18 mouse cellular contexts compared by ENCODE assay signal in genomic region chr7:139092676-139093075, GRCm38 (mm10). TPM values are rescaled to one million over a fixed set of nuclear protein-coding genes. Genes with fewer than 3 reads are reported as not detected.
"Had no signal": no experiment of that assay in that cellular context is flagged by ENCODE, and none has a peak within 500 bp of the region (broad histone marks: within the 10 kb centered on the region; RNA-seq: fewer than 3 reads in every experiment).

No protein-coding gene starts in this region.

- H3K4me3 ChIP-seq: midbrain, embryonic 10.5 days; midbrain, embryonic 12.5 days; myocyte; neural tube, embryonic 13.5 days; neural tube, embryonic 15.5 days had no signal

- H3K27me3 ChIP-seq: midbrain, embryonic 12.5 days; neural tube, embryonic 13.5 days; neural tube, embryonic 15.5 days had no signal

- H3K27ac ChIP-seq: midbrain, embryonic 10.5 days; midbrain, embryonic 12.5 days; neural tube, embryonic 13.5 days; neural tube, embryonic 15.5 days had no signal

- DNase-seq: lung, adult 18-20 months; lung, embryonic 14.5 days; lung, postnatal 10 days; lung, postnatal 4 days; midbrain, embryonic 14.5 days; retina, postnatal 1 day; right cerebral cortex, postnatal 4 days; spleen, adult 18-20 months; thymus, adult 18-20 months; thymus, postnatal 14 days; thymus, postnatal 36 days had no signal

RNA-seq across cellular contexts. Expression of gene Dpysl4, which starts 6.9 kb away (rescaled TPM):
- total RNA-seq: megakaryocyte, adult 5-6 weeks; megakaryocyte-erythroid progenitor cell, adult 5-6 weeks had no signal
- polyA plus RNA-seq: myocyte had no signal
